Mouse (Mus musculus): ENCODE measurements at regions not wholly inside any gene's neighbourhood (a gene's known extent, or its start where the extent isn't known, plus 50 kb on each side); places are given as distances from the start of the nearest gene placed in this dataset.

GRCm38 (mm10) chr17:40455920-40456319 lies 63.9 kb upstream of the Esp8 start:
- H3K4me2 ChIP-seq (ENCODE audit: low read depth) = no peak overlapping the region
- no peaks in the 10 kb centered on the region for H3K36me3 ChIP-seq (ENCODE audit: insufficient read depth)
- H3K9me3 ChIP-seq (ENCODE audit: low read length) = no peaks in the 10 kb centered on the region
- no peak overlapping the region for H3K4me3 ChIP-seq (ENCODE audit: low read depth, low read length)
- WGBS = 78% methylated on average over 1 of the region's 1 CpGs
- H3K27ac ChIP-seq (ENCODE audit: low read depth, low read length) = no peak overlapping the region
- DNase-seq = no peak
- no peak for TF ChIP-seq CTCF (IDR thresholded peaks at IDR 0.05; ENCODE audit: low read depth)
- ATAC-seq = no peak
- H3K4me1 ChIP-seq (ENCODE audit: insufficient read depth) = no peaks in the 10 kb centered on the region
- H3K9ac ChIP-seq = no peak overlapping the region
- H3K27me3 ChIP-seq (ENCODE audit: insufficient read depth, low read length) = no peaks in the 10 kb centered on the region

GRCm38 (mm10) chr17:40430446-40430845 lies 89.4 kb upstream of the Esp8 start:
- Histone ChIP-seq H3K4me3 (ENCODE audit: low read depth, low read length) (no peak overlapping the region), H3K9me3 (ENCODE audit: low read length) (no peaks in the 10 kb centered on the region), H3K27me3 (ENCODE audit: insufficient read depth, low read length) (no peaks in the 10 kb centered on the region), H3K36me3 (ENCODE audit: insufficient read depth) (no peaks in the 10 kb centered on the region), H3K4me1 (ENCODE audit: insufficient read depth) (no peaks in the 10 kb centered on the region), H3K4me2 (ENCODE audit: low read depth) (no peak overlapping the region), H3K27ac (ENCODE audit: low read depth, low read length) (no peak overlapping the region), H3K9ac (no peak overlapping the region)
- peak; percentile 35; the same call in 1 of the 2 replicates for TF ChIP-seq CTCF (IDR thresholded peaks at IDR 0.05; ENCODE audit: low read depth)
- ATAC-seq (no peak), DNase-seq (peak; percentile 0)
- 24% methylated on average over 1 of the region's 1 CpGs for WGBS

- no peaks in the 10 kb centered on the region for H3K27me3 ChIP-seq (ENCODE audit: insufficient read depth, low read length)
Measured at GRCm38 (mm10) chr17:40418651-40419050, 99.6 kb upstream of the Crisp1 start.

GRCm38 (mm10) chr17:40384567-40384966 lies 65.6 kb upstream of the Crisp1 start:
- DNase-seq = peak; percentile 0
- peak; percentile 24; the same call in 1 of the 2 replicates for TF ChIP-seq CTCF (IDR thresholded peaks at IDR 0.05; ENCODE audit: low read depth)
- Histone ChIP-seq H3K9ac (no peak overlapping the region), H3K27ac (ENCODE audit: low read depth, low read length) (no peak overlapping the region), H3K27me3 (ENCODE audit: insufficient read depth, low read length) (no peaks in the 10 kb centered on the region), H3K4me1 (ENCODE audit: insufficient read depth) (no peaks in the 10 kb centered on the region), H3K4me3 (ENCODE audit: low read depth, low read length) (no peak overlapping the region), H3K36me3 (ENCODE audit: insufficient read depth) (no peaks in the 10 kb centered on the region), H3K9me3 (ENCODE audit: low read length) (no peaks in the 10 kb centered on the region), H3K4me2 (ENCODE audit: low read depth) (no peak overlapping the region)
- WGBS = 69% methylated on average over 1 of the region's 1 CpGs
- no peak for ATAC-seq

More at GRCm38 (mm10) chr17:40418651-40419050, 99.6 kb upstream of the Crisp1 start:
- Histone ChIP-seq H3K9me3 (ENCODE audit: low read length) (no peaks in the 10 kb centered on the region), H3K4me3 (ENCODE audit: low read depth, low read length) (no peak overlapping the region), H3K27ac (ENCODE audit: low read depth, low read length) (no peak overlapping the region), H3K36me3 (ENCODE audit: insufficient read depth) (no peaks in the 10 kb centered on the region), H3K4me2 (ENCODE audit: low read depth) (no peak overlapping the region), H3K9ac (no peak overlapping the region), H3K4me1 (ENCODE audit: insufficient read depth) (no peaks in the 10 kb centered on the region)
- no peak for TF ChIP-seq CTCF (IDR thresholded peaks at IDR 0.05; ENCODE audit: low read depth)
- ATAC-seq = no peak
- DNase-seq = no peak
- 87% methylated on average over 11 of the region's 11 CpGs for WGBS

- DNase-seq (no peak), ATAC-seq (no peak)
- no peaks in the 10 kb centered on the region for H3K4me1 ChIP-seq (ENCODE audit: insufficient read depth)
- H3K9ac ChIP-seq = no peak overlapping the region
- H3K27ac ChIP-seq (ENCODE audit: low read depth, low read length) = no peak overlapping the region
- no peak for TF ChIP-seq CTCF (IDR thresholded peaks at IDR 0.05; ENCODE audit: low read depth)
- H3K4me3 ChIP-seq (ENCODE audit: low read depth, low read length) = no peak overlapping the region
- no peaks in the 10 kb centered on the region for H3K36me3 ChIP-seq (ENCODE audit: insufficient read depth)
- no peaks in the 10 kb centered on the region for H3K27me3 ChIP-seq (ENCODE audit: insufficient read depth, low read length)
- no peaks in the 10 kb centered on the region for H3K9me3 ChIP-seq (ENCODE audit: low read length)
- H3K4me2 ChIP-seq (ENCODE audit: low read depth) = no peak overlapping the region
Measured at GRCm38 (mm10) chr17:40372747-40373146, 53.7 kb upstream of the Crisp1 start.
